Mouse (Mus musculus) ES-E14 (cell line): ENCODE data around the gene Zfhx3.

ENCODE experiments used
- HCFC1 ChIP-seq: IDR thresholded peaks from 2 replicates; pipeline ENCODE4 v1.6.1; 2012; ENCODE audit warnings: low read length, inconsistent platforms, borderline replicate concordance; ENCODE audit not compliant: insufficient read depth
- MAFK ChIP-seq: IDR thresholded peaks from 2 replicates; pipeline ENCODE4 v1.6.1; 2014; ENCODE audit warnings: mild to moderate bottlenecking, low read depth, low read length, inconsistent platforms; ENCODE audit not compliant: insufficient read depth
- ZC3H11A ChIP-seq: IDR thresholded peaks from 2 replicates; pipeline ENCODE4 v1.6.1; 2012; ENCODE audit warnings: low read depth, mild to moderate bottlenecking, inconsistent platforms, low read length, borderline replicate concordance
- ZNF384 ChIP-seq: IDR thresholded peaks from 2 replicates; pipeline ENCODE4 v1.6.1; 2012; ENCODE audit warnings: low read depth, low read length, inconsistent platforms

GRCm38 (mm10) chr8:108803017-108803416, 860.6 kb downstream of the Zfhx3 start:
- TF ChIP-seq ZC3H11A: no peak
- TF ChIP-seq ZNF384: no peak
- TF ChIP-seq MAFK: no peak
- no peak for TF ChIP-seq HCFC1
